Mouse (Mus musculus): ENCODE measurements at regions not wholly inside any gene's neighbourhood (a gene's known extent, or its start where the extent isn't known, plus 50 kb on each side); places are given as distances from the start of the nearest gene placed in this dataset.

DNA sequence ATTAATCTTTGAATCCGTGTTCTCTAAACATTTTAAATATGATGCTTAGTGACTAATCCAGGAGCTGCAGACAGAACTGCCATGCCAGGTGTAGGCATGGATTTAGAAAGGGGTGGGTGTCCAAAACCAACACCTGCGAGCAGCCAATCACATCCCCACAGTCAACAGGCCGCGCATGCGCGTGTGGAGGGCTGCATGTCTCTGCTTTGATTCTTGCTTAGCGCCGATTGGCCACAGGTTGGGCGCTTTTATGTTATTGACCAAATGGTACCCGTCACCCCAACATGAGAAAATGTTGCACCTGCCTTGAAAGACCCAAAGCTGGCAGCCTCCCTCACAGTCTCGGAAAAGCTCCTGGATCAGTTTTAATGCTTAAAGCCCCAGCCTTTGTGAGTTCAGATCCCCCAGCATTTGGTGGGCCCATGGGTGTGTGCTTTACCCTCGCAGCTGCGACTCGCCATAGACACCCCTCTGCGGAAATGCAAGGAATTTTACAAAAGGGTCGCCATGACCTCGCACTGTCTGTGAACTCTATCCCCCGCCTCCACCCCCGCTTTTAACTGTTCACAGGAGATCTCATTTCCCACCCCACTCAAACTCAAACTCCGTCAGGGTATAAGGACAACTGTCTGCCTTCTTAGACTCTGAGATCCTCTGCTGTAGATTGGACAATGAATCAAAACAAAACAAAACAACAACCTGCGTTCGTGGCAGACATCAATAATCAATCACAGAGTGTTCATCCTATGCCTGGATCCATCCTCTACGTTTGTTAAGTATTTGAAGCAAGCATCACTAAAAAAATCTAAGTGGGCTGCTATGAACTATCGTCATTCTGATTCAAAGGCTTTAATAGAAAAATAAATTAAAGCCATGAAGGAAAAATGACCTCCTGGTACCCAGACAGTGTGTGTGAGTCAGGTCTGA is 296.4 kb upstream of the Tbx3 start:
- H3K9ac ChIP-seq: no peak overlapping the region
- no peak for DNase-seq (ENCODE audit: low spot score)
- 87% methylated on average over 24 of the region's 24 CpGs for WGBS
- no peak overlapping the region for H3K4me2 ChIP-seq (replicated peaks)
- no peak for ATAC-seq (ENCODE audit: low FRiP score)
- no peaks in the 10 kb centered on the region for H3K36me3 ChIP-seq (replicated peaks; ENCODE audit: control insufficient read depth, insufficient read depth)
- H3K9me3 ChIP-seq (ENCODE audit: control insufficient read depth, low read length): no peaks in the 10 kb centered on the region
- H3K27me3 ChIP-seq (ENCODE audit: control insufficient read depth, insufficient read depth, low read length): peaks cover 20% of the 10 kb centered on the region; the same call in 1 of the 2 replicates
- no peak overlapping the region for H3K27ac ChIP-seq
- no peaks in the 10 kb centered on the region for H3K4me1 ChIP-seq (replicated peaks; ENCODE audit: control insufficient read depth, insufficient read depth, low read length)
- H3K4me3 ChIP-seq (replicated peaks; ENCODE audit: low read length): no peak overlapping the region

DNA sequence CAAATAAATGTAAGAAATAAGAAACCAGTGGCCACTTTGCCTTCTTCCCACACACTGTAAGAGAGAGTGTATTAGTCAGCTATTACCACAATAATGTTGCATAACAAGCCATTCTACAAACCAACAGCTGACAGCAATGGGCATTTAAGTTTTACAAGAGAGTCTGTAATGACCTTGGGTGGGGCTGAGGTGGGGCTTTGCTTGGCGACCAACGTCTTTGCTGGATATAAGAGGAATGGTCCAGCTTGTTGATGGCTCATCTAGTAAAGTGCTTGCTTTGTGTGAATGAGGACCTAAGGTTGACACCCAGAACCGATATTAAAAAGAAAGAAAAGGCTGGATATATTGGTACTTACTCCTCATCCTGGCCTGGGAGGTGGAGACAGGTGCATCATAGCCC is 295.6 kb upstream of the Tbx3 start:
- no peaks in the 10 kb centered on the region for H3K4me1 ChIP-seq (replicated peaks; ENCODE audit: control insufficient read depth, insufficient read depth, low read length)
- no peak for DNase-seq (ENCODE audit: low spot score)
- ATAC-seq (ENCODE audit: low FRiP score): no peak
- peaks cover 20% of the 10 kb centered on the region; the same call in 1 of the 2 replicates for H3K27me3 ChIP-seq (ENCODE audit: control insufficient read depth, insufficient read depth, low read length)
- H3K9ac ChIP-seq: no peak overlapping the region
- H3K36me3 ChIP-seq (replicated peaks; ENCODE audit: control insufficient read depth, insufficient read depth): no peaks in the 10 kb centered on the region
- no peak overlapping the region for H3K4me3 ChIP-seq (replicated peaks; ENCODE audit: low read length)
- WGBS: 91% methylated on average over 3 of the region's 3 CpGs
- no peak overlapping the region for H3K27ac ChIP-seq
- no peaks in the 10 kb centered on the region for H3K9me3 ChIP-seq (ENCODE audit: control insufficient read depth, low read length)
- H3K4me2 ChIP-seq (replicated peaks): no peak overlapping the region

DNA sequence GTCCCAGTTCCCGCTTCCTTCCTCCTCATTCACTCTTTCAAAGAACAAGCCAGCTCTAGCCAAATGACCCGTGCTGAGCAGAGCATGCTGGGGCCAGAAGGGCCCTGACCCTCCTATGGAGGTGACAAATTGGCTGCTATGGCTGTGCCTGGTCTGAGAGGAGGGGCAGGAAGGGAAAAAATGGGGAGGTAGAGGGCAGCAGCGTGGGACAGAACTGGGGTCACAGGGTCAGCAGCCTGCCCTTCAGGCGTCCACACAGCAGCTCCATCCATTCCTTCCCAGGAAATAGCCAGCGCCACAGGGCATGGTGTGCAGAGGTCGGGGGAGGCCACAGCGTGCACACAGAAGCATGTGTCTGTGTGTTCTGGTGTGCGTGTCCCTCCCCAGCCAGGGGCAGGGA is 292.2 kb upstream of the Tbx3 start:
- H3K4me3 ChIP-seq (replicated peaks; ENCODE audit: low read length): no peak overlapping the region
- no peak overlapping the region for H3K9ac ChIP-seq
- no peaks in the 10 kb centered on the region for H3K4me1 ChIP-seq (replicated peaks; ENCODE audit: control insufficient read depth, insufficient read depth, low read length)
- 12% methylated on average over 8 of the region's 8 CpGs for WGBS
- ATAC-seq (ENCODE audit: low FRiP score) (no peak), DNase-seq (ENCODE audit: low spot score) (no peak)
- H3K36me3 ChIP-seq (replicated peaks; ENCODE audit: control insufficient read depth, insufficient read depth): no peaks in the 10 kb centered on the region
- H3K27ac ChIP-seq: no peak overlapping the region
- no peaks in the 10 kb centered on the region for H3K27me3 ChIP-seq (ENCODE audit: control insufficient read depth, insufficient read depth, low read length)
- H3K9me3 ChIP-seq (ENCODE audit: control insufficient read depth, low read length): 0 out of 2 replicates have a peak, but pooled peaks cover 3% of the 10 kb centered on the region
- H3K4me2 ChIP-seq (replicated peaks): no peak overlapping the region

DNA sequence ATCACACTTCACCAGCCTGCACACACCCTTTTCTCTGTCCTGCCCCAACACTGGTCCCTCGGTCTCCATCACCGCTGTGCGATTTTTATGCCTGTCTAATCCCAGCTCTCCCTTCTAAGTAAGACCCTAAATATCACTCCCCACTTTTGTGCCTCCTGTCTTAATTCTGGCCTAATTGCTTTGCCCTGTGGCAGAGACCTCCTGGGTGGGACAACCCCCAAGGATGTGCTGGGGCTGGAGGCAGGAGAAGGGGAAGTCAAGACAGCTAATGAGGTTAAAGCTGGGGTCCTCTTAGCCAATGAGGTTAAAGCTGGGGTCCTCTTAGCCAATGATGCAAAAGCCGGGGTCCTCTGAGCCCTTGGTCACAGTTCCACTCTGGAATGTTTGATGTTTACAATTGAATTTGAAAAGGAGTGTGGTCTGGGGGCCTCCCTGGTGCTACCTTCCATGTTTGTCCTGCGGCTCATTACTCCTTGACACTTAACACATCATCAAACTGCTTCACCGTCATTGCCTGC is 290.5 kb upstream of the Tbx3 start:
- ATAC-seq (ENCODE audit: low FRiP score) (no peak), DNase-seq (ENCODE audit: low spot score) (no peak)
- Histone ChIP-seq H3K27ac (no peak overlapping the region), H3K4me2 (replicated peaks) (no peak overlapping the region), H3K27me3 (ENCODE audit: control insufficient read depth, insufficient read depth, low read length) (no peaks in the 10 kb centered on the region), H3K9me3 (ENCODE audit: control insufficient read depth, low read length) (0 out of 2 replicates have a peak, but pooled peaks cover 3% of the 10 kb centered on the region), H3K9ac (no peak overlapping the region), H3K36me3 (replicated peaks; ENCODE audit: control insufficient read depth, insufficient read depth) (no peaks in the 10 kb centered on the region), H3K4me3 (replicated peaks; ENCODE audit: low read length) (no peak overlapping the region), H3K4me1 (replicated peaks; ENCODE audit: control insufficient read depth, insufficient read depth, low read length) (no peaks in the 10 kb centered on the region)
- whole genome bisulfite sequencing: 77% methylated on average over 6 of the region's 6 CpGs

DNA sequence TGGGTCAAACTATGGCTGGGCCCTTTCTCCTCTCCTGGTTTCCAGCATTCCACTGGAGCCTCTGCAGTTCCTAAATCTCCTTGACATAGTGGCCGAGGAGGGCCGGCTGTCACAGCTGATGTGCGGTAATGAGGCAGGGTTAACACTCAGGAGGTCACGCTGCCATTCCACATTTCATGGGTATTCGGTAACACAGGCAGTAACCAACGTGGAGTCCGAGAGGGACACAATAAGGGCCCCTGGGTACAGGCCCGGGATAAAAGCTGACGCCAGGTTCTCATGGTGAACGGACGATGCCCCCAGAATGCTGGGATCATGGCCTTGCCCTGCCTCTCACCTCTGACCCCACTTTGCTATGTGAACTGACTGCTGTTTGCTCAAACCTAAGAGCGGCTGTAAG is 289.0 kb upstream of the Tbx3 start:
- Histone ChIP-seq H3K9me3 (ENCODE audit: control insufficient read depth, low read length) (0 out of 2 replicates have a peak, but pooled peaks cover 3% of the 10 kb centered on the region), H3K4me3 (replicated peaks; ENCODE audit: low read length) (no peak overlapping the region), H3K36me3 (replicated peaks; ENCODE audit: control insufficient read depth, insufficient read depth) (no peaks in the 10 kb centered on the region), H3K9ac (no peak overlapping the region), H3K27ac (no peak overlapping the region), H3K4me1 (replicated peaks; ENCODE audit: control insufficient read depth, insufficient read depth, low read length) (no peaks in the 10 kb centered on the region), H3K4me2 (replicated peaks) (no peak overlapping the region), H3K27me3 (ENCODE audit: control insufficient read depth, insufficient read depth, low read length) (no peaks in the 10 kb centered on the region)
- ATAC-seq (ENCODE audit: low FRiP score) (no peak), DNase-seq (ENCODE audit: low spot score) (no peak)
- WGBS: 31% methylated on average over 12 of the region's 12 CpGs

DNA sequence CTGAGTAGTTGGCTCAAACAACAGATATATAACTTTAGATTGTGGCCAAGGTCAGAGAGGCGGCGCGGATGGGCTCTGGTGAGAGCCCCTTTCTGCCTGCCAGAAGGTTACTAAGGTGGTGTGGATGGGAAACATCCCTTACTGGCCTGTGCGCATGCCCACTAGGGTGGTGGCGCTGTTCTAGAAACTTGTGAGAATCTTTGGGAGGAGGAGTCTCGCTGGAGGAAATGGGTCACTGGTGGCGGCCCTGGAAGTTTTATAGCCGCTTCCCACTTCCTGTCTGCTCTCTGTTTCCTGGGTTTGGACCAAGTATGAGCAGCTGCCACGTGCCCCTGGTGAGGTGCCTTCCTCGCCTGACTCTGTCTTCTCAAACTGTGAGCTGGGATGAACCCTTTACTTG is 285.0 kb upstream of the Tbx3 start:
- Histone ChIP-seq H3K4me2 (replicated peaks) (no peak overlapping the region), H3K27ac (no peak overlapping the region), H3K9me3 (ENCODE audit: control insufficient read depth, low read length) (0 out of 2 replicates have a peak, but pooled peaks cover 3% of the 10 kb centered on the region), H3K36me3 (replicated peaks; ENCODE audit: control insufficient read depth, insufficient read depth) (no peaks in the 10 kb centered on the region), H3K4me3 (replicated peaks; ENCODE audit: low read length) (no peak overlapping the region), H3K27me3 (ENCODE audit: control insufficient read depth, insufficient read depth, low read length) (no peaks in the 10 kb centered on the region), H3K9ac (no peak overlapping the region), H3K4me1 (replicated peaks; ENCODE audit: control insufficient read depth, insufficient read depth, low read length) (no peaks in the 10 kb centered on the region)
- ATAC-seq (ENCODE audit: low FRiP score) (no peak), DNase-seq (ENCODE audit: low spot score) (no peak)
- 93% methylated on average over 10 of the region's 10 CpGs for WGBS

DNA sequence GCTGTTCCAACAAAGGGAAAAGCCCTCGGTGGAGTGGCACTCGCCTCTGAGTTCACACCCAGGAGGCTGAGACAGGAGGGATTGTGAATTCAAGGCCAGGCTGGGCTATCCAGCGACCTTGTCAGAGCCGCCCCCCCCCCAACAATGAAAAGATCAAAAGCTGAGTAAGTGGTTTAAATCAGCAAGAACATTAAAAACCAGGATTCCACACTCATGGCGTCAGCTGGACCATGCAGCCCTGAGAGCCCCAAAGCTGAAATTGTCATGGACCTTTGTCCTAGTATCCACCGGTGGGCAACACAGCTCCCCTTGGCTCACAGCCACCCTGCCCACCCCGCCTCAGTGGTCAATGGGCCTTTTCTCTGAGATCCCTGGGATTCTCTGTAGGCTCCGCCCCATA is 283.6 kb upstream of the Tbx3 start:
- H3K4me1 ChIP-seq (replicated peaks; ENCODE audit: control insufficient read depth, insufficient read depth, low read length): no peaks in the 10 kb centered on the region
- H3K27ac ChIP-seq: no peak overlapping the region
- 0 out of 2 replicates have a peak, but pooled peaks cover 3% of the 10 kb centered on the region for H3K9me3 ChIP-seq (ENCODE audit: control insufficient read depth, low read length)
- H3K9ac ChIP-seq: no peak overlapping the region
- ATAC-seq (ENCODE audit: low FRiP score) (no peak), DNase-seq (ENCODE audit: low spot score) (no peak)
- H3K4me3 ChIP-seq (replicated peaks; ENCODE audit: low read length): no peak overlapping the region
- no peaks in the 10 kb centered on the region; the same call in 1 of the 2 replicates for H3K27me3 ChIP-seq (ENCODE audit: control insufficient read depth, insufficient read depth, low read length)
- WGBS: 59% methylated on average over 8 of the region's 8 CpGs
- no peak overlapping the region for H3K4me2 ChIP-seq (replicated peaks)
- no peaks in the 10 kb centered on the region for H3K36me3 ChIP-seq (replicated peaks; ENCODE audit: control insufficient read depth, insufficient read depth)

DNA sequence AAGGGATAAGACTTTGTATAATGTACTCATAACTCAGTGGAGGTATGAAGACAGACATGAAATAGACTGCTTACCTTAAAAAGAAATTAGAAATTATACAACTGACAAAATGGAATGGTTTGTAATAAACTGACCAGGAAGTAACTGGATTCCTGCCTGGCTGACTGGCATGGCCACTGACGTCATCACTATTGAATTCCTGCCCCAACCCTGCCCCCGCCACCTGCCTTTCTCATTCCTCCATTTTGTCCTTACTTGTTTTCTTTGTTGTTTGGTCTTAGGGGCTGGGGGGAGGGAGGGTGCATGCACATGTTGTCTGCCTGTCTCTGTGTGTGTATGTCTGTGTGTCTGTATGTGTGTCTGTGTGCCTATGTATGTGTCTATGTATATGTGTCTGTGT is 283.2 kb upstream of the Tbx3 start:
- Histone ChIP-seq H3K9ac (no peak overlapping the region), H3K36me3 (replicated peaks; ENCODE audit: control insufficient read depth, insufficient read depth) (no peaks in the 10 kb centered on the region), H3K4me3 (replicated peaks; ENCODE audit: low read length) (no peak overlapping the region), H3K9me3 (ENCODE audit: control insufficient read depth, low read length) (no peaks in the 10 kb centered on the region), H3K27ac (no peak overlapping the region), H3K27me3 (ENCODE audit: control insufficient read depth, insufficient read depth, low read length) (no peaks in the 10 kb centered on the region; the same call in 1 of the 2 replicates), H3K4me1 (replicated peaks; ENCODE audit: control insufficient read depth, insufficient read depth, low read length) (no peaks in the 10 kb centered on the region), H3K4me2 (replicated peaks) (no peak overlapping the region)
- DNase-seq (ENCODE audit: low spot score) (no peak), ATAC-seq (ENCODE audit: low FRiP score) (no peak)
- 63% methylated on average over 2 of the region's 2 CpGs for WGBS

DNA sequence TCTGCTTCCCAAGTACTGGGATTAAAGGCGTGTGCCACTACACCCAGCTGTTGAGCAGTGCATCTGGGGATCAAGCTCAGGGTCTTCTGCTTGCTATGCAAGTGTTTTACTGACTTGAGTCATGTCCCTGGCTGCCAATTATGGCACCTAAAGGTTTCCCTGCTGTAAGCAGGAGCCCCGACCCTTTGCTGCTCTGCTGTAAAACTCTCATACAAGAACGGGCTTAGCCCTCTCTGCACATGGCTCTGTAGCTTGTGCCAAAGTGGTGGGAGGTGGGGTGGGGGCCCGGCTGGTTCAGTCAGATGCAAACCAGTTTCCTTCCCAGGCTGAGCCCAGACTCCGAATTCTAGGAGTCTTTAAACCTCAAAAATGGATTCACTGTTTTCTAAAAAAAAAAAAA is 281.6 kb upstream of the Tbx3 start:
- no peaks in the 10 kb centered on the region for H3K36me3 ChIP-seq (replicated peaks; ENCODE audit: control insufficient read depth, insufficient read depth)
- no peaks in the 10 kb centered on the region; the same call in 1 of the 2 replicates for H3K27me3 ChIP-seq (ENCODE audit: control insufficient read depth, insufficient read depth, low read length)
- DNase-seq (ENCODE audit: low spot score) (no peak), ATAC-seq (ENCODE audit: low FRiP score) (no peak)
- no peak overlapping the region for H3K9ac ChIP-seq
- 58% methylated on average over 5 of the region's 5 CpGs for WGBS
- no peaks in the 10 kb centered on the region for H3K4me1 ChIP-seq (replicated peaks; ENCODE audit: control insufficient read depth, insufficient read depth, low read length)
- H3K9me3 ChIP-seq (ENCODE audit: control insufficient read depth, low read length): no peaks in the 10 kb centered on the region
- no peak overlapping the region for H3K4me3 ChIP-seq (replicated peaks; ENCODE audit: low read length)
- H3K4me2 ChIP-seq (replicated peaks): no peak overlapping the region
- no peak overlapping the region for H3K27ac ChIP-seq

Measured in hindbrain, embryonic 14.5 days (tissue).